Mouse (Mus musculus): Measurements from ENCODE around the gene Gm20388. TPM values are rescaled to one million over a fixed set of nuclear protein-coding genes. Genes with fewer than 3 reads are reported as not detected.

Gm20388 gene
- polyA plus RNA-seq, 1 experiment from 2014 or later, result not detected

- Histone ChIP-seq H3K4me1 (ENCODE audit: control insufficient read depth in 2 of 2, insufficient read depth in 2 of 2, low read length in 2 of 2) (peaks cover 23 to 24% of the 10 kb centered on the region in 2 experiments), H3K9me3 (ENCODE audit: control insufficient read depth, low read length) (no peaks in the 10 kb centered on the region)
These were observed 1871.9 kb downstream of the Gm20388 start for GRCm38 (mm10) chr8:121782493-121782892.

GRCm38 (mm10) chr8:121786542-121786941 is 1875.9 kb downstream of the Gm20388 start:
- Histone ChIP-seq H3K4me3 (ENCODE audit: control insufficient read depth in 1 of 2, insufficient read depth in 1 of 2, low read depth in 1 of 2, low read length in 2 of 2) (no peak overlapping the region), H3K4me2 (ENCODE audit: low read length) (peak overlapping the region; percentile 50), H3K36me3 (ENCODE audit: control insufficient read depth, insufficient read depth, low read length) (no peaks in the 10 kb centered on the region), H3K4me1 (ENCODE audit: control insufficient read depth in 2 of 2, insufficient read depth in 2 of 2, low read length in 2 of 2) (peaks cover 24 to 26% of the 10 kb centered on the region in 2 experiments), H3K9me3 (ENCODE audit: control insufficient read depth, low read length) (no peaks in the 10 kb centered on the region), H3K27me3 (ENCODE audit: control insufficient read depth, insufficient read depth, low read length) (no peaks in the 10 kb centered on the region), H3K27ac (replicated peaks in 1 of 2; ENCODE audit: control insufficient read depth in 1 of 2, insufficient read depth in 1 of 2, low read depth in 2 of 2, low read length in 2 of 2) (peak overlapping the region; percentile 95 to 98), H3K9ac (ENCODE audit: low read length) (peak overlapping the region; percentile 70)
- WGBS, result 15% methylated on average over 10 of the region's 10 CpGs
- peak; percentile 90 for ATAC-seq (ENCODE audit: insufficient number of reproducible peaks, insufficient read depth, low FRiP score, low read depth)

More at GRCm38 (mm10) chr8:121782493-121782892, 1871.9 kb downstream of the Gm20388 start:
- Histone ChIP-seq H3K4me3 (ENCODE audit: control insufficient read depth in 1 of 2, insufficient read depth in 1 of 2, low read depth in 1 of 2, low read length in 2 of 2) (no peak overlapping the region), H3K4me2 (ENCODE audit: low read length) (no peak overlapping the region), H3K27me3 (ENCODE audit: control insufficient read depth, insufficient read depth, low read length) (no peaks in the 10 kb centered on the region), H3K36me3 (ENCODE audit: control insufficient read depth, insufficient read depth, low read length) (no peaks in the 10 kb centered on the region), H3K27ac (replicated peaks in 1 of 2; ENCODE audit: control insufficient read depth in 1 of 2, insufficient read depth in 1 of 2, low read depth in 2 of 2, low read length in 2 of 2) (no peak overlapping the region), H3K9ac (ENCODE audit: low read length) (no peak overlapping the region)
- 38% methylated on average over 5 of the region's 5 CpGs for WGBS
- ATAC-seq (ENCODE audit: insufficient number of reproducible peaks, insufficient read depth, low FRiP score, low read depth), result no peak

- no peak overlapping the region for H3K9ac ChIP-seq (ENCODE audit: low read length)
- no peaks in the 10 kb centered on the region for H3K9me3 ChIP-seq (ENCODE audit: control insufficient read depth, low read length)
- no peaks in the 10 kb centered on the region for H3K27me3 ChIP-seq (ENCODE audit: control insufficient read depth, insufficient read depth, low read length)
- no peak for ATAC-seq (ENCODE audit: insufficient number of reproducible peaks, insufficient read depth, low FRiP score, low read depth)
- H3K36me3 ChIP-seq (ENCODE audit: control insufficient read depth, insufficient read depth, low read length), result no peaks in the 10 kb centered on the region
- no peak overlapping the region for H3K4me2 ChIP-seq (ENCODE audit: low read length)
- H3K4me1 ChIP-seq (ENCODE audit: control insufficient read depth in 2 of 2, insufficient read depth in 2 of 2, low read length in 2 of 2), result peaks cover 35 to 36% of the 10 kb centered on the region in 2 experiments
- no peak overlapping the region for H3K4me3 ChIP-seq (ENCODE audit: control insufficient read depth in 1 of 2, insufficient read depth in 1 of 2, low read depth in 1 of 2, low read length in 2 of 2)
- H3K27ac ChIP-seq (replicated peaks in 1 of 2; ENCODE audit: control insufficient read depth in 1 of 2, insufficient read depth in 1 of 2, low read depth in 2 of 2, low read length in 2 of 2), result no peak overlapping the region
- WGBS, result 72% methylated on average over 8 of the region's 8 CpGs
These were observed 1878.1 kb downstream of the Gm20388 start for GRCm38 (mm10) chr8:121788786-121789185.

GRCm38 (mm10) chr8:121792159-121792558 is 1881.5 kb downstream of the Gm20388 start:
- Histone ChIP-seq H3K27me3 (ENCODE audit: control insufficient read depth, insufficient read depth, low read length) (no peaks in the 10 kb centered on the region), H3K9me3 (ENCODE audit: control insufficient read depth, low read length) (no peaks in the 10 kb centered on the region), H3K4me3 (ENCODE audit: control insufficient read depth in 1 of 2, insufficient read depth in 1 of 2, low read depth in 1 of 2, low read length in 2 of 2) (no peak overlapping the region), H3K4me2 (ENCODE audit: low read length) (no peak overlapping the region), H3K4me1 (ENCODE audit: control insufficient read depth in 2 of 2, insufficient read depth in 2 of 2, low read length in 2 of 2) (peaks cover 16 to 17% of the 10 kb centered on the region in 2 experiments), H3K36me3 (ENCODE audit: control insufficient read depth, insufficient read depth, low read length) (peaks cover 28% of the 10 kb centered on the region), H3K27ac (replicated peaks in 1 of 2; ENCODE audit: control insufficient read depth in 1 of 2, insufficient read depth in 1 of 2, low read depth in 2 of 2, low read length in 2 of 2) (peak overlapping the region; percentile 25 to 53; a peak in 3 of 4 replicates), H3K9ac (ENCODE audit: low read length) (no peak overlapping the region; the same call in 1 of the 2 replicates)
- ATAC-seq (ENCODE audit: insufficient number of reproducible peaks, insufficient read depth, low FRiP score, low read depth), result no peak
- 71% methylated on average over 7 of the region's 7 CpGs for WGBS

GRCm38 (mm10) chr8:121792627-121793026 is 1882.0 kb downstream of the Gm20388 start:
- 37% methylated on average over 4 of the region's 4 CpGs for WGBS
- H3K27ac ChIP-seq (replicated peaks in 1 of 2; ENCODE audit: control insufficient read depth in 1 of 2, insufficient read depth in 1 of 2, low read depth in 2 of 2, low read length in 2 of 2), result peak overlapping the region; percentile 25 to 53; a peak in 3 of 4 replicates
- H3K36me3 ChIP-seq (ENCODE audit: control insufficient read depth, insufficient read depth, low read length), result peaks cover 32% of the 10 kb centered on the region
- no peak for ATAC-seq (ENCODE audit: insufficient number of reproducible peaks, insufficient read depth, low FRiP score, low read depth)
- H3K4me1 ChIP-seq (ENCODE audit: control insufficient read depth in 2 of 2, insufficient read depth in 2 of 2, low read length in 2 of 2), result peaks cover 15 to 16% of the 10 kb centered on the region in 2 experiments
- no peaks in the 10 kb centered on the region for H3K27me3 ChIP-seq (ENCODE audit: control insufficient read depth, insufficient read depth, low read length)
- H3K9me3 ChIP-seq (ENCODE audit: control insufficient read depth, low read length), result no peaks in the 10 kb centered on the region
- H3K9ac ChIP-seq (ENCODE audit: low read length), result no peak overlapping the region; the same call in 1 of the 2 replicates
- H3K4me2 ChIP-seq (ENCODE audit: low read length), result no peak overlapping the region
- H3K4me3 ChIP-seq (ENCODE audit: control insufficient read depth in 1 of 2, insufficient read depth in 1 of 2, low read depth in 1 of 2, low read length in 2 of 2), result no peak overlapping the region

GRCm38 (mm10) chr8:121794151-121794550 is 1883.5 kb downstream of the Gm20388 start:
- H3K27ac ChIP-seq (replicated peaks in 1 of 2; ENCODE audit: control insufficient read depth in 1 of 2, insufficient read depth in 1 of 2, low read depth in 2 of 2, low read length in 2 of 2), result no peak overlapping the region
- WGBS, result 61% methylated on average over 3 of the region's 3 CpGs
- H3K9me3 ChIP-seq (ENCODE audit: control insufficient read depth, low read length), result no peaks in the 10 kb centered on the region
- H3K4me1 ChIP-seq (ENCODE audit: control insufficient read depth in 2 of 2, insufficient read depth in 2 of 2, low read length in 2 of 2), result peaks cover 28 to 29% of the 10 kb centered on the region in 2 experiments
- no peak for ATAC-seq (ENCODE audit: insufficient number of reproducible peaks, insufficient read depth, low FRiP score, low read depth)
- H3K9ac ChIP-seq (ENCODE audit: low read length), result no peak overlapping the region
- H3K4me2 ChIP-seq (ENCODE audit: low read length), result no peak overlapping the region
- peaks cover 42% of the 10 kb centered on the region for H3K36me3 ChIP-seq (ENCODE audit: control insufficient read depth, insufficient read depth, low read length)
- H3K27me3 ChIP-seq (ENCODE audit: control insufficient read depth, insufficient read depth, low read length), result no peaks in the 10 kb centered on the region
- H3K4me3 ChIP-seq (ENCODE audit: control insufficient read depth in 1 of 2, insufficient read depth in 1 of 2, low read depth in 1 of 2, low read length in 2 of 2), result no peak overlapping the region

- 84% methylated on average over 8 of the region's 8 CpGs for WGBS
- Histone ChIP-seq H3K4me1 (ENCODE audit: control insufficient read depth in 2 of 2, insufficient read depth in 2 of 2, low read length in 2 of 2) (peaks cover 31% of the 10 kb centered on the region in 2 experiments), H3K9ac (ENCODE audit: low read length) (no peak overlapping the region), H3K4me3 (ENCODE audit: control insufficient read depth in 1 of 2, insufficient read depth in 1 of 2, low read depth in 1 of 2, low read length in 2 of 2) (no peak overlapping the region), H3K27me3 (ENCODE audit: control insufficient read depth, insufficient read depth, low read length) (no peaks in the 10 kb centered on the region), H3K9me3 (ENCODE audit: control insufficient read depth, low read length) (no peaks in the 10 kb centered on the region), H3K36me3 (ENCODE audit: control insufficient read depth, insufficient read depth, low read length) (peaks cover 46% of the 10 kb centered on the region), H3K27ac (replicated peaks in 1 of 2; ENCODE audit: control insufficient read depth in 1 of 2, insufficient read depth in 1 of 2, low read depth in 2 of 2, low read length in 2 of 2) (no peak overlapping the region), H3K4me2 (ENCODE audit: low read length) (no peak overlapping the region)
- ATAC-seq (ENCODE audit: insufficient number of reproducible peaks, insufficient read depth, low FRiP score, low read depth), result no peak
These were observed 1884.8 kb downstream of the Gm20388 start for GRCm38 (mm10) chr8:121795461-121795860.

GRCm38 (mm10) chr8:121796406-121796805 is 1885.8 kb downstream of the Gm20388 start:
- ATAC-seq (ENCODE audit: insufficient number of reproducible peaks, insufficient read depth, low FRiP score, low read depth), result no peak
- Histone ChIP-seq H3K4me3 (ENCODE audit: control insufficient read depth in 1 of 2, insufficient read depth in 1 of 2, low read depth in 1 of 2, low read length in 2 of 2) (no peak overlapping the region), H3K9ac (ENCODE audit: low read length) (no peak overlapping the region), H3K36me3 (ENCODE audit: control insufficient read depth, insufficient read depth, low read length) (peaks cover 47% of the 10 kb centered on the region), H3K9me3 (ENCODE audit: control insufficient read depth, low read length) (no peaks in the 10 kb centered on the region), H3K4me1 (ENCODE audit: control insufficient read depth in 2 of 2, insufficient read depth in 2 of 2, low read length in 2 of 2) (peaks cover 35 to 41% of the 10 kb centered on the region in 2 experiments), H3K4me2 (ENCODE audit: low read length) (no peak overlapping the region), H3K27me3 (ENCODE audit: control insufficient read depth, insufficient read depth, low read length) (no peaks in the 10 kb centered on the region), H3K27ac (replicated peaks in 1 of 2; ENCODE audit: control insufficient read depth in 1 of 2, insufficient read depth in 1 of 2, low read depth in 2 of 2, low read length in 2 of 2) (no peak overlapping the region)
- WGBS, result 91% methylated on average over 11 of the region's 11 CpGs

Measured in heart, embryonic 14.5 days (tissue).